Mouse (Mus musculus) limb, embryonic 15.5 days (tissue): ENCODE measurements around the gene Cdsn. TPM values are rescaled to one million over a fixed set of nuclear protein-coding genes. Genes with fewer than 3 reads are reported as not detected.
"Not testable (repeated sequence)": the region's sequence is repeated elsewhere in the genome, so short reads cannot be mapped to it uniquely, and the experiment has no call there.

Experiments used
- ATAC-seq: fragments of 200-750 bp; cut with Nextera tagmentation; 2 replicates; pipeline ENCODE4 v1.8.0; 2017; ENCODE audit warnings: low read depth, moderate TSS enrichment; ENCODE audit not compliant: insufficient number of reproducible peaks, low FRiP score, low TSS enrichment
- H3K27ac ChIP-seq: fragments of 300-500 bp; sonication (generic); 2 replicates; pipeline ENCODE4 v1.5.1; 2015; ENCODE audit warnings: moderate library complexity, mild to moderate bottlenecking, inconsistent platforms
- H3K27me3 ChIP-seq: fragments of 300-500 bp; sonication (generic); 2 replicates; pipeline ENCODE4 v1.6.1; 2015; ENCODE audit warnings: inconsistent platforms
- H3K36me3 ChIP-seq: fragments of 300-500 bp; sonication (generic); 2 replicates; pipeline ENCODE4 v1.6.1; 2015; ENCODE audit warnings: inconsistent platforms
- H3K4me1 ChIP-seq: fragments of 300-500 bp; sonication (generic); 2 replicates; pipeline ENCODE4 v1.6.1; 2015; ENCODE audit warnings: inconsistent platforms
- H3K4me2 ChIP-seq: fragments of 300-500 bp; sonication (generic); 2 replicates; pipeline ENCODE4 v1.6.1; 2015; ENCODE audit warnings: mild to moderate bottlenecking, inconsistent platforms
- H3K4me3 ChIP-seq: fragments of 300-500 bp; sonication (generic); 2 replicates; pipeline ENCODE4 v1.5.1; 2015; ENCODE audit warnings: mild to moderate bottlenecking, inconsistent platforms
- H3K9ac ChIP-seq: fragments of 300-500 bp; sonication (generic); 2 replicates; pipeline ENCODE4 v1.6.1; 2015; ENCODE audit warnings: inconsistent platforms
- H3K9me3 ChIP-seq: fragments of 300-500 bp; sonication (generic); 2 replicates; pipeline ENCODE4 v1.6.1; 2016; ENCODE audit warnings: inconsistent platforms
- WGBS: fragments of 180-500 bp; shearing (Covaris S2); methylation state at CpG from one replicate; pipeline ENCODE4 v1.1.7; 2015; 5-methylcytosine and 5-hydroxymethylcytosine counted together
- polyA plus RNA-seq: library from polyadenylated mRNA; unstranded; fragments of >200 nt; fragmentation: Nextera tagmentation; extraction: Ambion mirVana; gene quantifications from 2 replicates; pipeline ENCODE4 v1.2.1, GENCODE M21; 2015

The Cdsn gene
- polyA plus RNA-seq: 2.0 and 4.8 TPM in 2 replicates

DNA sequence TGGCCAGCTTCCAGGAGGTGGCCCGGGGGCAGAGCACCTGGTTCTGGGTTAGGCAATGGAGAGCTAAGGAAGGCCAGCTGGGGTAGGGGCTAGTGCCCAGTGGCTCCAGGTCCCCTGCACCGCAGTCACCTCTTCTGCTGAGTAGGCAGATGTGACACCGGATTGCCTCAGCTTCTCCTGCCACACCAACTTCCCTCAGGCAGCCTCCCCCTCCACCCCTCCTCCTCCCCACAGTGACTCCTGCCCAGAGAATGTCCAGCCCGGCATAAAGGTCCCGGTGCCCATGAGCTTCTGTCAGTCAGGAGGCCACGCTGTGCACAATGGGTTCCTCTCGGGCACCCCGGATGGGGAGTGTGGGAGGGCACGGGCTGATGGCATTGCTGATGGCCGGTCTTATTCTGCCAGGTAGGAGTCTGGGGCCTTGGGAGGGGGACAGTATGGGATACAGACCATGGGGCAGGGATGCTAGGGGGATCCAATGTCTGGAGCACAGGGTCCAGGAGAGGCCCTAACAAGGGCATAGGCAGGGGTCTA lies at the start of gene Cdsn:
TSS of gene Cdsn (plus strand) at position 248 of the 534 bp plus-strand sequence.
- Histone ChIP-seq H3K36me3 (no peaks in the 10 kb centered on the region), H3K9me3 (no peaks in the 10 kb centered on the region), H3K4me1 (peaks cover 6% of the 10 kb centered on the region), H3K27ac (no peak within 1 kb of the TSS), H3K4me2 (no peak within 1 kb of the TSS), H3K4me3 (no peak within 1 kb of the TSS), H3K27me3 (no peaks in the 10 kb centered on the region), H3K9ac (no peak within 1 kb of the TSS)
- 79% methylated on average over 10 of the region's 10 CpGs for WGBS
- no peak for ATAC-seq

DNA sequence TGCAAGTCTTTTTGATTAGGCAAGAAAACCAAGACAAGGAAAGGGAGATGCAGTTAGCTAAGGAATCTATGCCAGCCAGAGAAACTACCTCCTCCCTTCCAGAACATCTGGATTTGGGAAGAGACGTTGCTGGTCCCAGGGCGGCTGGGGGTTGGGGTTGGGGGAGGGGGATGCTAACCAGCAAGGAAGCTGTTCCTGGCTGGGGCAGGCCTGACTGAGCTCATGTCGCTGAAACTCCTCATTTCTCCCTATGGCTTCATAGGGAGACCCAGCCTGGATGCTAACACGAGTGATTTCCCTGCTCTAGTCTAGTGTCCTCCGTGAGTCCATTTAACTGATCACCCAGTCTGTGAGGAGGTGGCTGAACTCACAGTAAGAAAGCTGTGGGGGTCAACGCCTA lies 49.7 kb upstream of the Cdsn start:
- 8% methylated on average over 6 of the region's 6 CpGs for WGBS
- Histone ChIP-seq H3K27me3 (peaks cover 19% of the 10 kb centered on the region), H3K27ac (no peak overlapping the region), H3K9ac (no peak overlapping the region), H3K36me3 (no peaks in the 10 kb centered on the region), H3K4me1 (no peaks in the 10 kb centered on the region), H3K4me2 (no peak overlapping the region), H3K9me3 (no peaks in the 10 kb centered on the region), H3K4me3 (no peak overlapping the region)
- ATAC-seq: no peak

DNA sequence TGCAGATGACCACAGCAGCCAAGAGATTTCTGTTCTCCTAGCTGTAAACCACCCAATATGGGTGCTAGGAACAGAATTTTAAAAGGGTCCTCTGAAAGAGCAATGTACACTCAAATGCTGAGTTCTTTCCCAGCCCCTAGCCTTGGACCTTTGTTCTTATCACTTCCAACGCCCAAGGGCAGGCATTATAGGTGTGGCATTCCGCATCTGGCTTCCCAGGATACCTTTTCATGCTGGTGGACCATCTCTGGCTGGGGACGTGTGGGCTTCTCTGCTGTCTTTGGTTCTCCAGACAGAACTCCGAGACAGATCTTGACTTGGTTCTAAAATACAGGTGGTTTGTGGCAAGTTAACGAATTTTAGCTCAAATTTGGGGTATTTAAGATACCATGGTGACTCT lies 49.2 kb upstream of the Cdsn start:
- Histone ChIP-seq H3K4me1 (no peaks in the 10 kb centered on the region), H3K27me3 (peaks cover 25% of the 10 kb centered on the region), H3K4me2 (no peak overlapping the region), H3K9me3 (no peaks in the 10 kb centered on the region), H3K36me3 (no peaks in the 10 kb centered on the region), H3K9ac (no peak overlapping the region), H3K27ac (no peak overlapping the region), H3K4me3 (no peak overlapping the region)
- WGBS: 69% methylated on average over 5 of the region's 5 CpGs
- no peak for ATAC-seq

DNA sequence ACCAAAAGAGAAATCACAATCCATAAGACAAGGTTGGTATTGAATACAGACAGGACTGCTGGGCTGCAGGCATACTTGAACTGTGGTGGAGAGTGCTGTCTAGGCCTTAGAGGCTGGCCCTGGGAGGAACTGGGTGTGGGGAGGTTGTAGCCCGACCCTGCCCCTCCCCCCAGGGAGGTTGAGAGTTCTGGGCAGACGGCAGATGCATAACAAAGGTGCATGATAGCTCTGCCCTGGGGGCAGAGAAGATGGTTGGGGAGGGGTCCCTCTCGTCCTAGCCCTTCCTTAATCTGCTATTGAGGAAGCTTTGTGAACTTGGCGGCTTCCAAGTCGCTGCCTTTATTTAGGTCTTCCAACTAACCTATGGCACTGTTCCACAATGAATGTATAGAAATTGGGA lies 48.1 kb upstream of the Cdsn start:
- H3K4me3 ChIP-seq: no peak overlapping the region
- WGBS: 27% methylated on average over 5 of the region's 5 CpGs
- H3K27me3 ChIP-seq: peaks cover 25% of the 10 kb centered on the region
- no peaks in the 10 kb centered on the region for H3K9me3 ChIP-seq
- no peaks in the 10 kb centered on the region for H3K36me3 ChIP-seq
- H3K4me1 ChIP-seq: no peaks in the 10 kb centered on the region
- no peak overlapping the region for H3K27ac ChIP-seq
- H3K9ac ChIP-seq: no peak overlapping the region
- no peak for ATAC-seq
- no peak overlapping the region for H3K4me2 ChIP-seq

DNA sequence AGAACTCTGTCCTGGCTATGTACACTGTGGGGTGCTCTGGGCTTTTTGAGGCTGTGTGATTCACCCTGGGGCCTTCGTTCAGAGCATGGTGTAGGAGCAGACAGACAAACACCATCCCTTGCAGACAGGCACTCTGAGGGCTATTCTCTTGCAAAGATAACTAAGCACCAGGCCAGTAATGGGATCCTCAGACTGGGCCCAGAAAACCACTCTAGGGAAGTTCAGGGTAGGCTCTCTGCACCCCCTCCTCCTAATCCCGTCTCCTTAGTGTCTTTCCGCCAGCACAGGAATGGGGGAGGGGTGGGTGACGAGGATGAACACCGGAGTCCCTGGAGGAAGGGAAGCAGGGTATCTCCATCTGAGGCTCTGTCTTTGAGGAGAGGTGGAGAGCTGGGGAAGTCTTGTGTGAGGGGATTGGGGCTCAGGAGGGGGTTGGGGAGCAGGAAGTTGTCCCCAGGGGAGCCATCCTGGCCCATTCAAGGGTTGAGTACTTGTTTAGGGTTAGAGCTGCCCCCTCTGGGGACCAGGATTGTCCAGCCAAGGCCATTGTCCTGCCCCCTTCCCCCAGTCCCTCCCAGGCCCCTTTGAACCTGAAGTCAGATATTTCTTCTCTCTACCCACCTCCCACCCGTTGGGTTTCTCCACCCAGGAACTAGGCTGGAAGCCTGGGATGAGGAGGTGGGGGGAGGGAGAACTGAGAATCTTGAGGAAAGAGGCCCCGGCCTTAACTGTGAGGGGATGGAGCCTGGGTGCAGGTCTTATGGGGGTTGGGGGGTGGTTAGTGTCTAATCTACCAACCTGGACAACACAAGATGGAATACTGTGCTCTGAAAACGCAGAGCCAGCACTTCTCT lies 47.1 kb upstream of the Cdsn start:
- H3K27me3 ChIP-seq: peaks cover 30% of the 10 kb centered on the region
- H3K4me3 ChIP-seq: no peak overlapping the region
- 44% methylated on average over 8 of the region's 8 CpGs for WGBS
- no peak overlapping the region for H3K27ac ChIP-seq
- peaks cover 6% of the 10 kb centered on the region; the same call in 1 of the 2 replicates for H3K4me1 ChIP-seq
- no peak overlapping the region for H3K9ac ChIP-seq
- ATAC-seq: no peak
- no peaks in the 10 kb centered on the region for H3K9me3 ChIP-seq
- no peaks in the 10 kb centered on the region for H3K36me3 ChIP-seq
- no peak overlapping the region for H3K4me2 ChIP-seq

DNA sequence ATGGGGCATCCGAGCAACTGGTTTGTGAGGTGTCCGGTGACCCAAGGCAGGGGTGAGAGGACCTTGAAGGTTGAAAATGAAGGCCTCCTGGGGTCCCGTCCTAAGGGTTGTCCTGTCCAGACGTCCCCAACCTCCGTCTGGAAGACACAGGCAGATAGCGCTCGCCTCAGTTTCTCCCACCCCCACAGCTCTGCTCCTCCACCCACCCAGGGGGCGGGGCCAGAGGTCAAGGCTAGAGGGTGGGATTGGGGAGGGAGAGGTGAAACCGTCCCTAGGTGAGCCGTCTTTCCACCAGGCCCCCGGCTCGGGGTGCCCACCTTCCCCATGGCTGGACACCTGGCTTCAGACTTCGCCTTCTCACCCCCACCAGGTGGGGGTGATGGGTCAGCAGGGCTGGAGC lies 46.2 kb upstream of the Cdsn start, which contains the start of gene Pou5f1:
TSS of gene Pou5f1 (plus strand) at position 243 of the 400 bp plus-strand sequence.
- peaks cover 6% of the 10 kb centered on the region; the same call in 1 of the 2 replicates for H3K4me1 ChIP-seq
- H3K9ac ChIP-seq: no peak within 1 kb of the TSS
- no peak within 1 kb of the TSS for H3K4me3 ChIP-seq
- no peak within 1 kb of the TSS for H3K4me2 ChIP-seq
- no peak within 1 kb of the TSS for H3K27ac ChIP-seq
- H3K27me3 ChIP-seq: peaks cover 30% of the 10 kb centered on the region
- no peaks in the 10 kb centered on the region for H3K9me3 ChIP-seq
- no peak for ATAC-seq
- 69% methylated on average over 13 of the region's 13 CpGs for WGBS
- no peaks in the 10 kb centered on the region for H3K36me3 ChIP-seq

DNA sequence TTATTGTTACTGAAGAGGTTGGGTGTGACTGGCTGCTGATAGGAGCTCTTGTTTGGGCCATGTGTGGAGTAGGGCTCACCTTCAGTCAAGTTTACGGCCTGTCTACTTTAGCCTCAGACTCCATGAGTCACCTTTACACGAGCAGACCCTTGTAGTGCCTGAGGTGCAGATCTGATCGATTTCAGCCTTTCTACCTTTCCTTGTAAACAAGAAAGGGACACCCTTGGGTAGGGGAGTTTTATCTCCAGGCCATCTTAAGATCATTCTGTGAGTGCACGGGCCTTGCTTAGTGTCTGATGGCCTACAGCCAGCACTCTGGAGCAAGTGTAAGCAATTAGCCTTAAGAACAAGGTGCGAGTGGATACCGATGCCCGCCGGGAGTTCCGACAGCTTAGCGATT lies 45.0 kb upstream of the Cdsn start:
- Histone ChIP-seq H3K9me3 (no peaks in the 10 kb centered on the region), H3K4me3 (no peak overlapping the region), H3K36me3 (no peaks in the 10 kb centered on the region), H3K4me1 (peaks cover 6% of the 10 kb centered on the region; the same call in 1 of the 2 replicates), H3K4me2 (no peak overlapping the region), H3K9ac (no peak overlapping the region), H3K27me3 (peaks cover 30% of the 10 kb centered on the region), H3K27ac (no peak overlapping the region)
- 17% methylated on average over 10 of the region's 10 CpGs for WGBS
- ATAC-seq: no peak

DNA sequence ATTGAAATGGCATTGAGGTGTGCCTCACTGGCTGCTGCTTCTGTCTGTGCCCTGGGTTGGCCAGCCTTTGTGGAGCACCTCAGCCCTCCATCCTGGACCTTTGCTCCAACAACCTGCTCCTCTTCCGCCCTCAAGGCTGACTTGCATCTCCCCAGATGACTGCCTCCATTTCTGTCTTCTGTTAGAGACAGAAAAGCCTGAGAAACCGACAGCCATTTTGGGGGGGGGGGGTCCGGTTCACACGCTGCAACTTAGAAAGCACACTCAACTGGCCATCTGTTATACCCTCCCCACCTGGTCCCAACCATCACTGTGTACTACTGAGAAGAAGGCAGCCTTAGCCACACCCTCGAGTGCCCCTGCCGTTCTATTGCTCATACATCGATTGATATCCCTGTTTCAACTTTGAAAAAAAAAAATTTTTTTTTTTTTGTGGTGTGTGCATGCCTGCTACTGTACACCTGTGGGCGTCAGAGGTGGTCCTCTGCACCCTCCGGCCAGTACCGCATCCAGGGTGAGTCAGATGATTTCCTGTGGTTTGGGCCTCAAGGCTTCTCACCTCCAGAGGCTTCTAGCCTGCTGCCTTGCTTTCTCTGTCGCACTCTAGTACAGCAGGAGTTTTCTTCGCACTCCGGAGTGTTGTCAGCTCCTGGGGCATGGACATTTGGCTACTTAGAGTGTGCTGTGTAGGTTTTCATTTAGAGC lies 44.2 kb upstream of the Cdsn start:
- WGBS: 27% methylated on average over 13 of the region's 13 CpGs
- ATAC-seq: no peak
- peaks cover 4% of the 10 kb centered on the region; the same call in 1 of the 2 replicates for H3K36me3 ChIP-seq
- H3K27ac ChIP-seq: no peak overlapping the region
- no peak overlapping the region for H3K4me2 ChIP-seq
- H3K4me3 ChIP-seq: no peak overlapping the region
- H3K9me3 ChIP-seq: no peaks in the 10 kb centered on the region
- peaks cover 30% of the 10 kb centered on the region for H3K27me3 ChIP-seq
- peaks cover 6% of the 10 kb centered on the region; the same call in 1 of the 2 replicates for H3K4me1 ChIP-seq
- H3K9ac ChIP-seq: no peak overlapping the region

DNA sequence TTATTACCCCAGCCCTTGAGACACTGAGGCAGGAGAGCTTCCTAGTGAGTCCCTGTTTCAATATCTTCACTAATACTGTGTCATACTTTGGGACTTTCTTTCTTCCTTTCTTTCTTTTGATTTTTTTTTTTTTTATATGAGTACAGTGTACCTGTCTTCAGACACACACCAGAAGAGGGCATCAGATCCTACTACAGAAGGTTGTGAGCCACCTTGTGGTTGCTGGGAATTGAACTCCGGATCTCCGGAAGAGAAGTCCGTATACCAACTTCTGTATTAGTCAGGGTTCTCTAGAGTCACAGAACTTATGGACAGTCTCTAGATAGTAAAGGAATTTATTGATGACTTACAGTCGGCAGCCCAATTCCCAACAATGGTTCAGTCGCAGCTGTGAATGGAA lies 43.6 kb upstream of the Cdsn start:
- 50% methylated on average over 5 of the region's 5 CpGs for WGBS
- not testable (repeated sequence) for H3K4me1 ChIP-seq, H3K27ac ChIP-seq, H3K4me3 ChIP-seq, H3K9me3 ChIP-seq, ATAC-seq, H3K36me3 ChIP-seq, H3K9ac ChIP-seq, H3K4me2 ChIP-seq
- H3K27me3 ChIP-seq: peaks cover 30% of the 10 kb centered on the region

DNA sequence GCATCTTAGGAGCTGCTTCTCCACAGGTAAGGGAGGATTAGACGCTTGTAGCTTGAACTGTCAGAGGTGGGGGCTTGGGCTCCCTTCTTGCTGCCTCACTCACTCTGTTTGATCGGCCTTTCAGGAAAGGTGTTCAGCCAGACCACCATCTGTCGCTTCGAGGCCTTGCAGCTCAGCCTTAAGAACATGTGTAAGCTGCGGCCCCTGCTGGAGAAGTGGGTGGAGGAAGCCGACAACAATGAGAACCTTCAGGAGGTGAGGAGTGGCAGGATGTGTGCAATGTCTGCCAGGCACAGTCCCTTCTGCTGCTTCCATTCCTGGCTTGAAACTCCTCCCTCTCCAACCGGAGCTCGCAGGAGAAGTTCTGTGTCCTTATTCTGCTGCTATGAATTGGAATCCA lies 42.6 kb upstream of the Cdsn start:
- Histone ChIP-seq H3K4me3 (no peak overlapping the region), H3K4me2 (no peak overlapping the region), H3K9ac (no peak overlapping the region), H3K4me1 (peaks cover 13% of the 10 kb centered on the region), H3K27me3 (peaks cover 30% of the 10 kb centered on the region), H3K36me3 (peaks cover 15% of the 10 kb centered on the region; the same call in 1 of the 2 replicates), H3K27ac (no peak overlapping the region), H3K9me3 (no peaks in the 10 kb centered on the region)
- no peak for ATAC-seq
- WGBS: 29% methylated on average over 8 of the region's 8 CpGs

DNA sequence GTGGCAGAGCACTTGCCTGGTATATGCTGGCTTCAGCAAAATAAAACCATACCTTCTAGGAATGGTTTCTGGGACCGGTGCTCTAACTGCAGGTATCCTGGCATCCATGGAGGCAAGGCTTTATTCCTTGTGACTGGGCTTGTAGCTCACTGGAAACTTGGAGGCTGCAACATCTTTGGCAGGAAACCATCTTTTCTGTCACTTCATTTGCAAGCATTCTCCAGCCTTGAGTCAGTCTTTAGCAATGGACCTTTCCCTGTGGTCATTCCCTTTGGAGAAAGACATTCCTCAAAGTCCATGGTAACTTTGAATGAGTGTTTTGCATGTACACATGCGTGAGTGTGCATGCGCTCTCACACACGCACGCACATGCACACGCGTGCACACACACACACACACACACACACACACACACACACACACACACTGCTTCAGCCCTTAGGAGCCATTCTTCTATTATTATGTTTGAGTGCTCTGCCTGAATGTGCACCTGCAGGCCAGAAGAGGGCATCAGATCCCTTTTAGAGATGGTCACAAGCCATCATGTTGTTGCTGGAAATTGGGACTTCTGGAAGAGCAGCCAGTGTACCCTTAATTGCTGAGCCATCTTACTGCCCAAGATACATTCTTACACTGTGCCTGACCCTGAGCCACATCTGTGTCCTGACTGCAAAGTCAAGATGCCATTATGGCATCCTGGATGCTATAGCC lies 38.9 kb upstream of the Cdsn start:
- Histone ChIP-seq H3K9ac (no peak overlapping the region), H3K9me3 (no peaks in the 10 kb centered on the region), H3K4me3 (no peak overlapping the region), H3K36me3 (peaks cover 15% of the 10 kb centered on the region; the same call in 1 of the 2 replicates), H3K4me1 (peaks cover 38% of the 10 kb centered on the region), H3K27me3 (0 out of 2 replicates have a peak, but pooled peaks cover 5% of the 10 kb centered on the region), H3K27ac (no peak overlapping the region), H3K4me2 (no peak overlapping the region)
- WGBS: 93% methylated on average over 7 of the region's 7 CpGs
- no peak for ATAC-seq
